Mouse (Mus musculus) thymus, postnatal 14 days (tissue): Measurements from ENCODE around the gene Loxl4.

ENCODE experiments used
- DNase-seq: peaks from one replicate; pipeline ENCODE4 v3.0.0; 2021

Gene Loxl4

GRCm38 (mm10) chr19:42562981-42563380 is 49.6 kb downstream of the Loxl4 start:
- no peak for DNase-seq

GRCm38 (mm10) chr19:42561991-42562390 is 50.6 kb downstream of the Loxl4 start:
- no peak for DNase-seq

GRCm38 (mm10) chr19:42558701-42559100 is 53.9 kb downstream of the Loxl4 start:
- no peak for DNase-seq
